Mouse (Mus musculus): ENCODE results near the gene Gnai3.
A peak's percentile ranks its signal among the peaks of the same experiment; 100 is the strongest.

Gene Gnai3

GRCm38 (mm10) chr3:108102075-108102474 is 43.9 kb downstream of the Gnai3 start:
- no peak for DNase-seq

- no peak for DNase-seq
Observed at GRCm38 (mm10) chr3:108101594-108101993, 44.4 kb downstream of the Gnai3 start.

GRCm38 (mm10) chr3:108098316-108098715 is 47.6 kb downstream of the Gnai3 start:
- no peak for DNase-seq

- no peak for DNase-seq
Observed at GRCm38 (mm10) chr3:108097656-108098055, 48.3 kb downstream of the Gnai3 start.

- no peak for DNase-seq
Observed at GRCm38 (mm10) chr3:108096726-108097125, 49.2 kb downstream of the Gnai3 start.

GRCm38 (mm10) chr3:108096226-108096625 is 49.7 kb downstream of the Gnai3 start:
- no peak for DNase-seq

GRCm38 (mm10) chr3:108094976-108095760 is 50.8 kb downstream of the Gnai3 start:
- no peak for DNase-seq

- no peak for DNase-seq
Observed at GRCm38 (mm10) chr3:108094146-108094545, 51.8 kb downstream of the Gnai3 start.

GRCm38 (mm10) chr3:108093306-108093705 is 52.6 kb downstream of the Gnai3 start:
- no peak for DNase-seq

GRCm38 (mm10) chr3:108092536-108093115 is 53.3 kb downstream of the Gnai3 start, which contains the start of gene Gnat2:
TSS of gene Gnat2 (plus strand) at chr3:108092789.
- no peak for DNase-seq

GRCm38 (mm10) chr3:108092030-108092429 is 53.9 kb downstream of the Gnai3 start:
- DNase-seq: no peak

- no peak for DNase-seq
Observed at GRCm38 (mm10) chr3:108090561-108090960, 55.4 kb downstream of the Gnai3 start.

GRCm38 (mm10) chr3:108089916-108090315 is 56.0 kb downstream of the Gnai3 start:
- DNase-seq: no peak

GRCm38 (mm10) chr3:108088842-108089380 is 57.0 kb downstream of the Gnai3 start:
- DNase-seq: no peak

- no peak for DNase-seq
Observed at GRCm38 (mm10) chr3:108087329-108087728, 58.6 kb downstream of the Gnai3 start.

- DNase-seq: peak; percentile 91
Observed at GRCm38 (mm10) chr3:108086470-108086979, 59.4 kb downstream of the Gnai3 start, which contains the start of gene Ampd2. TSS of gene Ampd2 (minus strand) at chr3:108086651.

- peak; percentile 94 for DNase-seq
Observed at GRCm38 (mm10) chr3:108085721-108086469, 60.1 kb downstream of the Gnai3 start.

GRCm38 (mm10) chr3:108085281-108085720 is 60.6 kb downstream of the Gnai3 start:
- DNase-seq: peak; percentile 98

GRCm38 (mm10) chr3:108084767-108085270 is 61.1 kb downstream of the Gnai3 start:
- DNase-seq: no peak

GRCm38 (mm10) chr3:108083904-108084407 is 62.0 kb downstream of the Gnai3 start:
- no peak for DNase-seq

- DNase-seq: no peak
Observed at GRCm38 (mm10) chr3:108083161-108083560, 62.8 kb downstream of the Gnai3 start.

- no peak for DNase-seq
Observed at GRCm38 (mm10) chr3:108082251-108082875, 63.6 kb downstream of the Gnai3 start.

Data from lung, postnatal 10 days (tissue).